Mouse (Mus musculus) sigmoid colon, adult 10 weeks (tissue): ENCODE results near the gene Phox2b. TPM values are rescaled to one million over a fixed set of nuclear protein-coding genes. Genes with fewer than 3 reads are reported as not detected.

Experiments
- polyA plus RNA-seq: library from polyadenylated mRNA; stranded (reverse); fragments of 350-450 nt; fragmentation: Illumina TruSeq; extraction: RNeasy Lipid Tissue Mini Kit (QIAGEN cat#74804); gene quantifications from one replicate; pipeline ENCODE4 v1.2.3, GENCODE M21; 2014; ENCODE audit warnings: low read depth, low replicate concordance

Phox2b gene
- 5.1 TPM for polyA plus RNA-seq

DNA sequence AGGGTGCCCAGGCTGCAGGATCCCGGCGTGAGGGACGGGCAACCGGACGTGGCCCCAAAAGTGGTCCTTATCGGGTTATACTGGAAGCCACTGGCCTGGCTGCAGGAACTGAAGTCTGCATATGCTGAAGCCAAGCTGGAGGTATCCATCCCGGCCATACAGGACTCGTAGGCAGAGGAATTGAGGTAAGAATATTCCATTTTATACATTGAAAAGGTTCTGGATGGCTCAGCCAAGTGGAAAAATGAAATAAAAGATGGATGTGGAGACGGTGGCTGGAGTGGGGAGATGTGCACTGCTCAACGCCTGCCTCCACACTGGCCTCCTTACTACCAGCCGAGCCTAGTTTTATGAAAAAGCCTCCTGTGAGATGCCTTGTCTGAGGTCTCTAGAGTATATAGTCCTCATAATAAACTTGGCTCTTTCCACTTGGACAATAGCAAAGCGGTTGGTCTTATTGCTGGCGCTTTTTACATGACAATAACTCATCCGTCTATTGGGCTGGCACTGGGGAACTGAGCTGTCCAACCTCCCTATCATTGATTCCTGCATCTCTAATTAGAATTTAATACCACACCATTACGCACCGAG, at the start of gene Phox2b:
TSS of gene Phox2b (minus strand) at position 569 of the 591 bp plus-strand sequence.

Other genes starting within 250 kb of the Phox2b start
- 188 TPM for gene Tmem33, start 161.3 kb upstream of the Phox2b start, polyA plus RNA-seq
- 174 TPM for gene Slc30a9, start 207.7 kb upstream of the Phox2b start, polyA plus RNA-seq